Mouse (Mus musculus) macrophage (primary cell): Measurements from ENCODE around the gene Cdhr1. TPM values are rescaled to one million over a fixed set of nuclear protein-coding genes. Genes with fewer than 3 reads are reported as not detected.
"Not testable (repeated sequence)": the region's sequence is repeated elsewhere in the genome, so short reads cannot be mapped to it uniquely, and the experiment has no call there.

Source experiments
- H3K27ac ChIP-seq: fragments of 350-480 bp; formaldehyde crosslinking; 2 replicates; pipeline ENCODE4 v1.9.0; 2021
- H3K36me3 ChIP-seq: fragments of 350-480 bp; formaldehyde crosslinking; 2 replicates; pipeline ENCODE4 v1.9.0; 2021; ENCODE audit errors: inconsistent target
- H3K4me3 ChIP-seq: fragments of 350-480 bp; formaldehyde crosslinking; 2 replicates; pipeline ENCODE4 v1.9.0; 2021; ENCODE audit errors: inconsistent target
- H3K79me2 ChIP-seq: fragments of 350-480 bp; formaldehyde crosslinking; 2 replicates; pipeline ENCODE4 v1.9.0; 2021; ENCODE audit errors: inconsistent target
- WGBS: methylation state at CpG from one replicate; pipeline ENCODE4 v1.1.7; 2026; ENCODE audit warnings: inconsistent platforms; ENCODE audit not compliant: missing documents; 5-methylcytosine and 5-hydroxymethylcytosine counted together
- polyA plus RNA-seq: library from polyadenylated mRNA; stranded (reverse); fragments of 250-400 nt; gene quantifications from 3 replicates; pipeline ENCODE4 v1.2.4, GENCODE M21; 2018; ENCODE audit warnings: inconsistent platforms
- total RNA-seq, 78 experiments: library from RNA; depleted of rRNA; stranded (reverse); fragments of 250-400 nt; gene quantifications; 1 replicate in 9 of 78; 2 replicates in 24 of 78; 3 replicates in 43 of 78; 4 replicates in 2 of 78; pipeline ENCODE4 v1.2.4; 2018; ENCODE audit warnings: inconsistent platforms in 56 of 78

Gene Cdhr1
- total RNA-seq (2018; cell fraction: chromatin; rRNA removed): under 1 TPM in 2 of 26 experiments, not detected in 24; 0.15 to 0.19 TPM
- total RNA-seq (2018; cell fraction: cytosol; rRNA removed): under 1 TPM in 2 of 26 experiments, not detected in 24; under 0.01 to 0.04 TPM
- total RNA-seq (2018; cell fraction: nucleus; rRNA removed): under 1 TPM in 1 of 26 experiments, not detected in 25; 0.24 TPM
- polyA plus RNA-seq: not detected in 3 replicates

DNA sequence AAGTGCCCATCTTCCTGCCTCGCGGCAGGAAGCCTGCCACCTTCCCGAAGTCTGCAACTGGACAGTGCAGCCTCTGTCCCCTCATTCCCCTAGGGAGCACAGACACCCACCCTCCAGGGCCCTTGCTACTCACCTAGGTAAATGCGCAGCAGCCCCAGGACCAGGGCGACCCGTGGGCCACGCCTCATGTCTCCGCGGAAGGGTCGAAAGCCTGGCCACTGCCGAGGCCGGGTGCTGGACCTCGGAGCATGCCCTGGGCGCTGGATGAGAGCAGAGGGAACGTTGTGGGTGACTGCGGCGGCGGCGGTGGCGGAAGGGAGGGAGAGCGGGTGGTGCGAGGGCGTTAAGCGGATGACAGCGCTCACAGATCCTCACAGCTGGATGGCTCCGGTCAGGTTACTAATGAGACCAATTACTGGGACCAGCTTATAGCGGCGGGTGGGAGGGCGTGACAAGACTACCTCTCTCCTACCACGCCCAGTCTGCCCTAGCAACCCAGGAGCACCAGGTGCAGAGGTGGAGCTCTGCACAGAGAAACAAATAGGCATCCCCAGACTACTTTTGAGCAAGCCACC lies at the start of gene Cdhr1:
Cdhr1 (minus strand) TSS at position 392 of the 575 bp plus-strand sequence.
- H3K27ac ChIP-seq: no peak within 1 kb of the TSS
- H3K4me3 ChIP-seq: no peak within 1 kb of the TSS
- H3K36me3 ChIP-seq: no peaks in the 10 kb centered on the region
- no peaks in the 10 kb centered on the region for H3K79me2 ChIP-seq
- 5% methylated on average over 30 of the region's 30 CpGs for WGBS

DNA sequence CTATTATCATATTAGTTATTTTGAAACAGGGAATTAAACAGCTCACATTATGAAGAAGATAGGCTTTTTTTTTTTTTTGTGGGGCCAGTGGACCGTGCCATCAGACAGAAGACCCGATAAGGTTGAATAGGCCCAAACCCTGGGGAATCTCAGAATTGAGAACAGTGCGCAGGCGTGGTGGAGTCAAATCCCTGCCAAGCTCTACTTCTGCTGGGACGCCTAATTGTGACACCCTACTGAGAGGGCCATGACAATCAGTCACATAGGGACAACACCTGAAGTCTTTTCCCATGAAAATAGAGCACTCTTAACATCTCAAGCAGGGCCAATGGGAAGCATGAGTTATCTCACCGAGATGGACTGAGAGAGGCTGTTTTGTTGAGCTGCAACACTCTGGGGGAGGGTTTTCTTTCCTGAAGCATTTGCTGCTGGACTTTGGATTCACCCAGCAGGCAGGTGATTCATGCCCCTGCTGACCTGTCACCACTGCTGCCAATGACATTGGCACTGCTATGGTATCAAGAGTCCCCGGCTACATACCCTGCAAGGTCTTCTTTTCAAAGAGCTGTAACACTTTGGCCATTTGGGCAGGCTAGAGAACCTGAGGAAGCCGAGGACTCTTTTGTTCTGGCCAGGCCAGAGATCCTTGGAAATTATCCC lies 41.0 kb upstream of the Cdhr1 start:
- WGBS: 88% methylated on average over 8 of the region's 8 CpGs
- Histone ChIP-seq H3K4me3 (no peak overlapping the region), H3K79me2 (peaks cover 9% of the 10 kb centered on the region), H3K27ac (no peak overlapping the region), H3K36me3 (no peaks in the 10 kb centered on the region)

DNA sequence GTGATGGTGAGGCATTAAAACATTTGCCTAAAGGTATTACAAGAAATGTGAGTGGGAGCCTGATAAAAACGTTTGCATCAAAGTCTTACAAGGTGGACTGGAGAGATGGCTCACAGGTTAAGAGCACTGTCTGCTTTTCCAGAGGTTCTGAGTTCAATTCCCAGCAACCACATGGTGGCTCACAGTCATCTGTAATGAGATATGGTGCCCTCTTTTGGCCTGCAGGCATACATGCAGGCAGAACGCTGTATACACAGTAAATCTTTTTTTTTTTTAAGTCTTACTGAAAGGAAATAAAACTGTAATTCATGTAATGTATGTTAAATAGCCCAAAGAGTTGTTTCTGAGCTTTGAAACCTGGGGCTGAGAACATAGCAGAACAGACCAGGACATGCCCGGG lies 39.4 kb upstream of the Cdhr1 start:
- H3K4me3 ChIP-seq, H3K36me3 ChIP-seq, H3K27ac ChIP-seq: not testable (repeated sequence)
- WGBS: 85% methylated on average over 2 of the region's 3 CpGs
- H3K79me2 ChIP-seq: peaks cover 25% of the 10 kb centered on the region

DNA sequence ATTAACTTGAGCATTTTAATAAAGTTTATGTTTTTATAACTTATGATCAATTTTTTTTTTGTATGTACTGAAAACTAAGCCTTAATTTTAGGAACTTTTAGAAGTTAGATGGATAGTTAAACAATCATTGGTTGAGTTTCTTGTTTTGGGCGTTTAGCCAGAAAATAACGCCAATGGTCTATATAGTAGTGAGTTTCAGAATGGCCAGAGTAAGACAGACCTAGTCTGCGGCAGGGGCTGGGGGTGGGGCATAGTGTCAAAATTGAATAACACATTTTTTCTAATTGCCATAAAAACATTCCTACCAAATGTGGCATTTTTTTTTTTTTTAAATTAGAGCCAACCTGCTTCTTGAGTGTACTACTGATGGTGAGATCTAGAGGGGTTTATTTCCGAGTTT lies 38.0 kb upstream of the Cdhr1 start:
- H3K79me2 ChIP-seq: peaks cover 40% of the 10 kb centered on the region
- no peak overlapping the region for H3K27ac ChIP-seq
- H3K36me3 ChIP-seq: peaks cover 19% of the 10 kb centered on the region
- WGBS: 91% methylated on average over 4 of the region's 4 CpGs
- H3K4me3 ChIP-seq: peak overlapping the region; percentile 76; the same call in 1 of the 2 replicates

DNA sequence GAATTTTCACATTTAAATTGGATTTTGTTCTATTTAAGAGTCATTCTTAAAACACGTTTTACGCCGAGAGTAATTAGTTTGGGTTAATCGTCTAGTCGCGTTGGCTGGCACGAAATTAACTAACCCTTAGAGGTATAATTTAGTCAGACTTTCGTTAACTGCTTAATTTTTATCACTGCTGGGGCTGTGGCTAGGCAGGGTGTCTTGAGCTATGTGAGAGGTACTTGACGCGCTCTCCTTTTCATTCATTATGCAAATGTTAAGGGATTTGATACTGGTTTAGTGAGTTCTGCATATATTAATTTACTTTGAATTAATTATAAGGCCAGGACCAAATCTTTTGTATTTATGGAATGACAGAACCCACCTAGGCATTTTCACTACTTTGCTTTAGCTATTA lies 37.5 kb upstream of the Cdhr1 start:
- 3% methylated on average over 10 of the region's 10 CpGs for WGBS
- Histone ChIP-seq H3K79me2 (peaks cover 45% of the 10 kb centered on the region), H3K36me3 (peaks cover 23% of the 10 kb centered on the region), H3K4me3 (peak overlapping the region; percentile 76), H3K27ac (peak overlapping the region; percentile 75; the same call in 1 of the 2 replicates)

DNA sequence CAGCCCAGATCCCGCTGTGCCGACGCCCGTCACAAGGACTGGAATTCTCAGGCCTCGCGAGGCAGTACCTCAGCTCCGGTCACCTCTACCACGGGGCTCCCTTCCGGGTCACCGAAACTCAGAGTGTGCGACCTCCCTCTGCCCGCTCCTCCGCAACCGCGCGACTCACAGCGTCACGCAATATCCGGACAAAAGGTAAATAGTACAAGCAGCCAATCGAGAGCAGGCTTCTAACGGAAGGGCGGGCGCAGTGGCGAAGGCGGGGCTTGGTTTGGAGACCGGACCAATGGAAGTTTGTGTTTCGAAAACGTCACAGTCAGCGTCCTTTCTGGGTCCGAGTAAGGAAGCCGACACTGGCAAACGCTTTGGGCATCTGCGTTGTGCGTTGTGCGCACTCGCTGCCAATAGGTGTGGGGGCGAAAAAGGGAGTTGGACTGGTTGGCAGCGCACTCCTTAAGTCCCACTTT lies 37.0 kb upstream of the Cdhr1 start, which contains the start of gene Ghitm:
Ghitm (minus strand) TSS at position 146 of the 467 bp plus-strand sequence.
- under 1% methylated on average over 38 of the region's 38 CpGs for WGBS
- Histone ChIP-seq H3K27ac (peak within 1 kb of the TSS; percentile 75), H3K36me3 (peaks cover 28% of the 10 kb centered on the region), H3K79me2 (peaks cover 48% of the 10 kb centered on the region), H3K4me3 (peak within 1 kb of the TSS; percentile 76)

GRCm38 (mm10) chr14:37134304-37135126 lies 36.4 kb upstream of the Cdhr1 start:
- peak overlapping the region; percentile 76 for H3K4me3 ChIP-seq
- peaks cover 48% of the 10 kb centered on the region for H3K79me2 ChIP-seq
- peak overlapping the region; percentile 75 for H3K27ac ChIP-seq
- H3K36me3 ChIP-seq: peaks cover 30% of the 10 kb centered on the region
- WGBS: 3% methylated on average over 40 of the region's 40 CpGs

DNA sequence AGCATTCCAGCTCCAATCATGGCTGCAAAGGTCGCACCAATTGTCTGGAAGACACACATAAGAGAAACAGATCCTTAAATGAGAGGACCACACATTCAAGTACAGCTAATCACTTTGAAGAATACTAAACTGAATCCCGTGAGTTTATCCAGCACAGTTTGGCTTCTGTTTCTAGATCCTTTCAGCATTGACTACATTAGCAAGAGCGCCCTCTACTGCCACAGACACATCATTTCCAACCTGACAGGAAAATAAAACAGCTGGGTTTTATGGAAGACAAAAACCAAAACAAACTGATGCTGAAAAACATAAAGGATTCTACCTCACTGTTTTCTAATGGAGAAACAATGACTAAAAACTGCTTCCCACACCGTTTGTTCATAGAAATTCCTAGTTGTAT lies 29.5 kb upstream of the Cdhr1 start:
- Histone ChIP-seq H3K27ac (no peak overlapping the region), H3K4me3 (no peak overlapping the region), H3K79me2 (peaks cover 23% of the 10 kb centered on the region), H3K36me3 (peaks cover 84% of the 10 kb centered on the region)
- 64% methylated on average over 4 of the region's 4 CpGs for WGBS

- Histone ChIP-seq H3K36me3 (peaks cover 38% of the 10 kb centered on the region), H3K27ac (no peak overlapping the region), H3K4me3 (no peak overlapping the region), H3K79me2 (no peaks in the 10 kb centered on the region)
- WGBS: 90% methylated on average over 4 of the region's 4 CpGs
These were observed 21.1 kb upstream of the Cdhr1 start for GRCm38 (mm10) chr14:37119233-37119632.

DNA sequence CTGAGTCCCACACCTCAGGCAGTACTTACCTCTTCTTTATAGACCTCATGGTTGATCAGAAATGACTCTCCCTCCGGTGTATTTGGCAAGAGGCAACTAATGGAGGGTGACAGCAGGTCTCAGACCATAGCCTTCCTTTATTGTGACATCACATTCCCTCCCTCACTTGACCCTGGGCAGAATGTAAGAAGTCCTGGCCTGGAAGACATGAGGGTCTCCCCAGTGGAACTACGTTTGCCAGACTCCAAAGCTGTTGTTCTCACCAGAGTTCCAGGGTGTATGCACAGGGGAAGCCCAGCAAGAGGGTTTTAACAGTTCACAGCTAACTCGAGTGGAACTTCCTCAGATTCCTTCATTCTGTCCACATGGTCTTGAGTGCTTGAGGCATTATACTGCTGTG lies 15.8 kb upstream of the Cdhr1 start, which contains the start of gene 2610528A11Rik:
2610528A11Rik (minus strand) TSS at position 101 of the 400 bp plus-strand sequence.
- H3K27ac ChIP-seq: no peak within 1 kb of the TSS
- no peaks in the 10 kb centered on the region for H3K79me2 ChIP-seq
- 63% methylated on average over 3 of the region's 3 CpGs for WGBS
- no peaks in the 10 kb centered on the region for H3K36me3 ChIP-seq
- no peak within 1 kb of the TSS for H3K4me3 ChIP-seq

DNA sequence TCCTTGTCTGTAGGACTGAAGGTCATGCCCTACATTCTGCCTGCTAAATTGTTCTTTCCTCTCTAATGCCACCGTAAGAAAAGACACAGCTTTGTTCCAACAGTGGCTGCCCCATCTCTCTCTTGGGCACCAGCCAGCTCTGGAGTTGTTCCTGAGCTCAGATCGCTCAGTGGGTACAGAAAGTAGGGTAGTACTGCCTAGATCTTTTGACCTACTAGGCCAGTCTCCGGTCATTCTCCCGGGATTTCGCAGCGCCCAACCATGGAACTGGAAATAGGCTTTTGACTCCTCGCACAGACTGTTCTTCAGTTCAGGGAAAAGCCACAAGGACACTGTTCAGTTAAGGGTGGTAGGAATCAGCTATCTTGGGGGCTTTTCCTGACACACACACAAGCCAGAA lies 14.8 kb upstream of the Cdhr1 start:
- 94% methylated on average over 7 of the region's 7 CpGs for WGBS
- H3K36me3 ChIP-seq: no peaks in the 10 kb centered on the region
- H3K79me2 ChIP-seq: no peaks in the 10 kb centered on the region
- H3K27ac ChIP-seq: no peak overlapping the region
- no peak overlapping the region for H3K4me3 ChIP-seq

GRCm38 (mm10) chr14:37111371-37111770 lies 13.2 kb upstream of the Cdhr1 start:
- no peak overlapping the region for H3K27ac ChIP-seq
- H3K79me2 ChIP-seq: no peaks in the 10 kb centered on the region
- no peaks in the 10 kb centered on the region for H3K36me3 ChIP-seq
- no peak overlapping the region for H3K4me3 ChIP-seq

- Histone ChIP-seq H3K27ac (no peak overlapping the region), H3K79me2 (no peaks in the 10 kb centered on the region), H3K36me3 (no peaks in the 10 kb centered on the region), H3K4me3 (no peak overlapping the region)
- WGBS: 97% methylated on average over 2 of the region's 2 CpGs
These were observed 12.3 kb upstream of the Cdhr1 start for GRCm38 (mm10) chr14:37110456-37110855.

DNA sequence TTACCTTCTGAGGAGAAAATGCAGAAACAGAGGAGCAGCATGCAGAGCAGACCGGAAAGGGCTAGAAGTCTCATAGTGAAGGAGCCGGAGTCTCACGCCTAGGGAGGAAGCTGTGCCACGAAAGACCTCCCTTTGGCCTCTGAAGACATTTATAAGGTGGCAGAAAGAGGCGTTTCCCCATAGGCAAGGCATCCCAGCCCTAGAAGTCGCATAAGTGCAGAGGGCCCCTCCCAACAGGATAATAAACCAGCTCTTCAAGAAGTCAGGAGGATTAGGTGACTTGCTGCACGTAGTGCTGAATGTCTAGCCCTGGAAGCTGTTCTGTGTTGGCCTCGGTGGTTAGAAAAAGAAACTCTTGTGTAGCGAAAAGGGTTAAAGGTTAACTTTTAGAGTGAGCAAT lies 11.8 kb upstream of the Cdhr1 start:
- no peak overlapping the region for H3K27ac ChIP-seq
- WGBS: 45% methylated on average over 9 of the region's 9 CpGs

More for the DNA sequence above, 11.8 kb upstream of the Cdhr1 start:
- H3K79me2 ChIP-seq: no peaks in the 10 kb centered on the region
- no peak overlapping the region for H3K4me3 ChIP-seq
- no peaks in the 10 kb centered on the region for H3K36me3 ChIP-seq
